Mouse (Mus musculus) CH12.LX (cell line): ENCODE results near the gene Atg9b. TPM values are rescaled to one million over a fixed set of nuclear protein-coding genes. Genes with fewer than 3 reads are reported as not detected.

ENCODE experiments used
- DNase-seq: peaks from one replicate; pipeline ENCODE4 v3.0.0-alpha.2; 2013; ENCODE audit errors: extremely low read depth
- H3K27ac ChIP-seq: 2 replicates; pipeline ENCODE4 v1.5.1; 2012; ENCODE audit warnings: low read depth, mild to moderate bottlenecking, control low read depth, moderate library complexity; ENCODE audit not compliant: insufficient read depth
- H3K27me3 ChIP-seq: replicated peaks from 2 replicates; pipeline ENCODE3; 2012; ENCODE audit warnings: inconsistent platforms
- H3K36me3 ChIP-seq, 2 experiments: replicated peaks in 1 of 2; 2 replicates each; pipeline versions ENCODE3 to v1.6.1; 2012; ENCODE audit warnings: inconsistent platforms in 1 of 2, low read length in 1 of 2, mild to moderate bottlenecking in 1 of 2, mixed read lengths in 1 of 2, moderate library complexity in 1 of 2; ENCODE audit not compliant: control insufficient read depth in 1 of 2, insufficient read depth in 1 of 2
- H3K4me1 ChIP-seq, 2 experiments: 2 replicates each; pipeline ENCODE4 v1.6.1; 2012; ENCODE audit warnings: inconsistent platforms in 1 of 2, moderate library complexity in 1 of 2; ENCODE audit not compliant: insufficient read depth in 2 of 2, control insufficient read depth in 1 of 2
- H3K4me2 ChIP-seq: 2 replicates; pipeline ENCODE4 v1.6.1; 2012; ENCODE audit warnings: low read depth, mild to moderate bottlenecking, control low read depth; ENCODE audit not compliant: poor library complexity, insufficient read depth, severe bottlenecking
- H3K4me3 ChIP-seq, 3 experiments: fragments of 150-350 bp in 1 of 3; sonication (generic) in 1 of 3; replicated peaks in 1 of 3; 2 replicates each; pipeline versions ENCODE3 to v1.5.1; 2011 to 2012; ENCODE audit warnings: low read depth in 2 of 3, low read length in 2 of 3, mild to moderate bottlenecking in 2 of 3, moderate library complexity in 2 of 3, control low read depth in 1 of 3, improper control_type of control experiment in 1 of 3, inconsistent platforms in 1 of 3, mixed read lengths in 1 of 3; ENCODE audit not compliant: poor library complexity in 1 of 3
- H3K79me2 ChIP-seq: replicated peaks from 2 replicates; pipeline ENCODE4 v1.6.1; 2012; ENCODE audit warnings: mild to moderate bottlenecking, moderate library complexity; ENCODE audit not compliant: control insufficient read depth, poor library complexity, insufficient read depth, severe bottlenecking; ENCODE audit errors: extremely low read depth
- H3K9ac ChIP-seq: 2 replicates; pipeline ENCODE4 v1.6.1; 2012; ENCODE audit warnings: low read depth, mild to moderate bottlenecking, control low read depth, moderate library complexity; ENCODE audit not compliant: insufficient read depth
- H3K9me3 ChIP-seq: replicated peaks from 2 replicates; pipeline ENCODE3; 2012; ENCODE audit warnings: low read length, inconsistent platforms, mixed read lengths
- BHLHE40 ChIP-seq: IDR thresholded peaks from 2 replicates; pipeline ENCODE4 v1.6.1; 2011; ENCODE audit warnings: mild to moderate bottlenecking, low read depth, low read length, improper control_type of control experiment
- CHD2 ChIP-seq: IDR thresholded peaks from 2 replicates; pipeline ENCODE4 v1.6.1; 2011; ENCODE audit warnings: low read length, improper control_type of control experiment
- EP300 ChIP-seq: IDR thresholded peaks from 2 replicates; pipeline ENCODE4 v1.6.1; 2011; ENCODE audit warnings: low read length, improper control_type of control experiment
- IRF4 ChIP-seq: IDR thresholded peaks from 2 replicates; pipeline ENCODE4 v1.6.1; 2014; ENCODE audit warnings: low read depth, mild to moderate bottlenecking, inconsistent platforms, low read length, improper control_type of control experiment
- JUN ChIP-seq: IDR thresholded peaks from 2 replicates; pipeline ENCODE4 v1.6.1; 2011; ENCODE audit warnings: low read depth, mild to moderate bottlenecking, low read length, improper control_type of control experiment, moderate library complexity; ENCODE audit not compliant: insufficient read depth
- MAFK ChIP-seq: IDR thresholded peaks from 2 replicates; pipeline ENCODE4 v1.6.1; 2011; ENCODE audit warnings: low read length, improper control_type of control experiment; ENCODE audit not compliant: insufficient replicate concordance
- MEF2A ChIP-seq: IDR thresholded peaks from 2 replicates; pipeline ENCODE4 v1.6.1; 2014; ENCODE audit warnings: low read depth, mild to moderate bottlenecking, inconsistent platforms, low read length, improper control_type of control experiment, borderline replicate concordance
- MXI1 ChIP-seq: IDR thresholded peaks from 2 replicates; pipeline ENCODE4 v1.6.1; 2011; ENCODE audit warnings: mild to moderate bottlenecking, low read depth, low read length, improper control_type of control experiment
- NELFE ChIP-seq: IDR thresholded peaks from 2 replicates; pipeline ENCODE4 v1.6.1; 2011; ENCODE audit warnings: low read depth, low read length, improper control_type of control experiment
- NRF1 ChIP-seq: IDR thresholded peaks from 2 replicates; pipeline ENCODE4 v1.6.1; 2014; ENCODE audit warnings: low read depth, mild to moderate bottlenecking, inconsistent platforms, low read length, improper control_type of control experiment, moderate library complexity
- PAX5 ChIP-seq: IDR thresholded peaks from 2 replicates; pipeline ENCODE4 v1.6.1; 2012; ENCODE audit warnings: low read length, inconsistent platforms, mixed read lengths
- RCOR1 ChIP-seq: conservative IDR thresholded peaks from 2 replicates; pipeline ENCODE4 v1.6.1; 2012; ENCODE audit warnings: low read depth, mild to moderate bottlenecking, inconsistent platforms, low read length, improper control_type of control experiment
- SIN3A ChIP-seq: IDR thresholded peaks from 2 replicates; pipeline ENCODE4 v1.6.1; 2012; ENCODE audit warnings: low read length, improper control_type of control experiment, inconsistent platforms
- SMC3 ChIP-seq: IDR thresholded peaks from 2 replicates; pipeline ENCODE4 v1.6.1; 2011; ENCODE audit warnings: low read depth, low read length, improper control_type of control experiment
- TBP ChIP-seq: conservative IDR thresholded peaks from 2 replicates; pipeline ENCODE4 v1.6.1; 2011; ENCODE audit warnings: low read depth, low read length, improper control_type of control experiment
- TCF12 ChIP-seq: IDR thresholded peaks from 2 replicates; pipeline ENCODE4 v1.6.1; 2014; ENCODE audit warnings: low read depth, mild to moderate bottlenecking, inconsistent platforms, low read length, improper control_type of control experiment
- UBTF ChIP-seq: IDR thresholded peaks from 2 replicates; pipeline ENCODE4 v1.6.1; 2012; ENCODE audit warnings: low read depth, mild to moderate bottlenecking, inconsistent platforms, low read length, improper control_type of control experiment, moderate library complexity
- ZC3H11A ChIP-seq: IDR thresholded peaks from 2 replicates; pipeline ENCODE4 v1.6.1; 2012; ENCODE audit warnings: low read depth, mild to moderate bottlenecking, inconsistent platforms, low read length, improper control_type of control experiment
- ZMIZ1 ChIP-seq: IDR thresholded peaks from 2 replicates; pipeline ENCODE4 v1.6.1; 2012; ENCODE audit warnings: low read depth, mild to moderate bottlenecking, inconsistent platforms, low read length, improper control_type of control experiment
- ZNF384 ChIP-seq: IDR thresholded peaks from 2 replicates; pipeline ENCODE4 v1.6.1; 2012; ENCODE audit warnings: low read depth, low read length, improper control_type of control experiment, inconsistent platforms
- dilution Hi-C: fragments of 300-500 bp; cut with MboI; formaldehyde crosslinking; loops from 2 replicates; pipeline ENCODE4 v1.14.3; 2020; ENCODE audit warnings: low sequenced_read_pairs; ENCODE audit not compliant: extremely low pct_unique_long_range_greater_than_20kb, extremely low pct_ligation_motif_present
- in situ Hi-C: fragments of 300-500 bp; cut with MboI; formaldehyde crosslinking; loops from 3 replicates; pipeline ENCODE4 v1.14.3; 2019; ENCODE audit warnings: low sequenced_read_pairs, low pct_ligation_motif_present, low pct_unique_long_range_greater_than_20kb, mixed read lengths
- polyA plus RNA-seq: library from polyadenylated mRNA; unstranded; fragments of >175 nt; gene quantifications from 2 replicates; pipeline ENCODE4 v1.2.1, GENCODE M21; 2012; ENCODE audit warnings: low read depth; ENCODE audit not compliant: insufficient read length
- total RNA-seq, 2 experiments: library from RNA; depleted of rRNA; stranded (reverse); fragments of 300-350 nt in 1 of 2; fragments of >200 nt in 1 of 2; gene quantifications; 2 replicates each; pipeline ENCODE4 v1.2.3; 2012 to 2014

The Atg9b gene
- total RNA-seq (2012; rRNA removed): 0.46 and 0.81 TPM in 2 replicates
- total RNA-seq (2014; rRNA removed): 0.68 and 0.86 TPM in 2 replicates
- 1.1 and 1.3 TPM in 2 replicates for polyA plus RNA-seq

DNA sequence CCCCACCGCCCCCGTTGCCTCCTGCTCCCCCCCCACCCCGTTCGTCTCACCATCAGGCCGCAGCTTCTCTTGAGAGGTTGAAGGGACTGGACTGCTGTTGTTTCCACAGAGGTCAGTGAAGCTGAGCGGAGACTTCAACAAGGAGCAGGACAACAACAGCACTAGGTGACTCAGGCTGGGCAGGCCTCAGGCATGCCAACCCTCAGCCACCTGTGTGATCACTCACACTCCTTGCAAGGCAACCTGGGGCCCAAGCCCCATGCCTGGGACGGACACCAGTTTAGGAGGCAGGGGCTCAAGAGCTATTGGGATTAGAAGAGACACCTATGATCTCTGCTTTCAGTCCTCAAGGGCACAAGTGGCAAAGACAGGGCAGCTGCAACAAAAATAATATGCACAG is at the start of gene Atg9b:
Gene Atg9b (minus strand): TSS at position 280 of the 400 bp plus-strand sequence.
- Histone ChIP-seq H3K9ac (no peak within 1 kb of the TSS), H3K79me2 (no peaks in the 10 kb centered on the region), H3K36me3 (peaks cover 0 to 5% of the 10 kb centered on the region in 2 experiments), H3K4me3 (no peak within 1 kb of the TSS), H3K4me1 (peaks cover 14 to 53% of the 10 kb centered on the region in 2 experiments), H3K27ac (no peak within 1 kb of the TSS), H3K4me2 (no peak within 1 kb of the TSS), H3K27me3 (no peaks in the 10 kb centered on the region), H3K9me3 (peaks cover 11% of the 10 kb centered on the region)
- dilution Hi-C loops (no loop called here), in situ Hi-C loops (no loop called here)
- DNase-seq: no peak
- TF ChIP-seq ZC3H11A (no peak), NRF1 (no peak), IRF4 (no peak), CHD2 (no peak), TBP (no peak), RCOR1 (no peak), SMC3 (no peak), BHLHE40 (no peak), TCF12 (no peak), PAX5 (no peak)

DNA sequence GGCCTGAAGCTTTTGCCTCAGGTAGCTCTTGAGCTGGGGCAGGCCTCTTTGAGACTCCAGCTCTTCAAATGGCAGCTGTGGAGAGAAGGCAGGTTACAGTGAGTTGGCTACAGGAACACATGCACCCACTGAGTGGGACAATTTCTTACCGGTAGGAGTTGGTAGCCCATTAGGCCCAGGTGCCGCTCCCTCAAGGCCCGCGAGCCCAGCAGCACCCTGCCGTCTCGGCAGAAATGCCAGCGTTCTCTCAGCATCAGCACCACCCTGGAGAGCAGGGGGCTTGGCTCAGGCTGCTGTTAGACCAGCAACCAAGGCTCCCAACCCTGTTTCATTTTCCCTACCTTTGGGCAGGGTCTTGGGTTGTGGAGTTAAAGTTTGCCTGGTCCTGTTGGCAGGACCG is 49.2 kb upstream of the Atg9b start:
- no peak overlapping the region for H3K4me2 ChIP-seq
- peaks cover 9% of the 10 kb centered on the region for H3K79me2 ChIP-seq
- no peak for TF ChIP-seq UBTF
- no peak for TF ChIP-seq EP300
- no peak for TF ChIP-seq NELFE
- TF ChIP-seq CHD2: no peak
- H3K27ac ChIP-seq: no peak overlapping the region
- H3K9ac ChIP-seq: no peak overlapping the region
- no peaks in the 10 kb centered on the region for H3K27me3 ChIP-seq
- dilution Hi-C loops: no loop called here
- H3K4me1 ChIP-seq: peaks cover 14 to 24% of the 10 kb centered on the region in 2 experiments
- H3K9me3 ChIP-seq: no peaks in the 10 kb centered on the region
- DNase-seq: no peak
- H3K4me3 ChIP-seq: no peak overlapping the region
- H3K36me3 ChIP-seq: peaks cover 46 to 72% of the 10 kb centered on the region in 2 experiments
- in situ Hi-C loops: no loop called here

DNA sequence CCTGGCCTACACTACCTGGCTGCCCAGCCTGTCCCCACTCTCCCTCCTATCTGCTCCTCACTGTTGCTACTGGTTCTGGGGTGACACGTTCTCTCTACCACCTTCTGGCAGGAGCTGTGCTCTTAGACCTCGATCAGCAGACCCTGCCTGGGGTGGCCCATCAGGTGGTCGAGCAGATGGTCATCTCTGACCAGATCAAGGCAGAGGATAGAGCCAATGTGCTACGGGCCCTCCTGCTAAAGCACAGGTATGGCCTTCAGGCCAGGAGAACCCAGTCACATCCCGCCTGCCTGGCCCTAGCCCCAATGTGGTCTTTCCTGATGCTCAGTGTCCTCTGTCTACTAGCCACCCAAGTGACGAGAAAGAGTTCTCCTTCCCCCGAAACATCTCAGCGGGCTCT is 42.0 kb upstream of the Atg9b start:
- in situ Hi-C loops: no loop called here
- H3K36me3 ChIP-seq: peaks cover 72 to 94% of the 10 kb centered on the region in 2 experiments
- H3K9ac ChIP-seq: no peak overlapping the region
- H3K27ac ChIP-seq: no peak overlapping the region
- H3K4me1 ChIP-seq: no peaks in the 10 kb centered on the region
- no peaks in the 10 kb centered on the region for H3K27me3 ChIP-seq
- dilution Hi-C loops: no loop called here
- no peaks in the 10 kb centered on the region for H3K9me3 ChIP-seq
- TF ChIP-seq MXI1: no peak
- no peak for TF ChIP-seq MAFK
- no peak for TF ChIP-seq EP300
- TF ChIP-seq UBTF: no peak
- TF ChIP-seq SMC3: no peak
- TF ChIP-seq ZMIZ1: no peak
- no peak for TF ChIP-seq NRF1
- no peak for TF ChIP-seq IRF4
- no peak for TF ChIP-seq MEF2A
- no peak for TF ChIP-seq SIN3A
- TF ChIP-seq ZNF384: no peak
- no peak for TF ChIP-seq JUN
- H3K4me3 ChIP-seq: no peak overlapping the region
- no peak for DNase-seq
- H3K79me2 ChIP-seq: no peaks in the 10 kb centered on the region
- no peak overlapping the region for H3K4me2 ChIP-seq
